Mouse (Mus musculus): ENCODE measurements around the gene Thrb.

Gene Thrb

DNA sequence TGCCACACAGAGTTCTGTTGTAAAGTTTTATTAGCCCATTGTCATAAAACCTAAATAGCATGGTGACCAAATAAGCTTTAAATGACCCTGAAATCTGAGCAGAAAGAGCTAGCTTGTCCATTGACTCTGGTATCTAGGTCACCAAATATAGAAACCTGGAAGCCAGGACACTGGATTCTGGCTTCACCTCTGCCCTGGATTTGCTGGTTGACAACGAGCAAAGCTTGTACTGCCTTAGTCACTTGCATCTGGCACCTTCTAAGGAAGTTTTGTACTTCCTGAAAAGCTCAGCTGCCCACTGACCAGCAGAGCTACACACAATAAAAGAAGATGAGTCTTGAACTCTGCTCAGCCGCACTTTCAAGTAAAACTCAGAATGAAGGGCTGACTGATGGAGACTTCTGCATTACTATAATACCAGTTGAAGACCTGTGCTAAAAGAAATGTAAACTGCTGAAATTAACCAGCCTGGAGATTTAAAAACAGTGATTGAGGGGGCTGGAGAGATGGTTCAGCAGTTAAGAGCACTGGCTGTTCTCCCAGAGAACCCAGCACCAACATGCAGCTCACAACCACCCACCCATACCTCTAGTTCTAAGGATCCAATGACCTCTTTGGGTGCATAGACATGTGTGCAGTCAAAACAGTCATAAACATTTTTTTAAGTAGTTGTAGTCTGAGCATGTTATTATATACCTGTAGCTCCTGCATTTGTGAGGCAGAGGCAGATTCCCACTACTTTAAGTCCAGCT, 369.3 kb downstream of the Thrb start:
- no peak for DNase-seq (ENCODE audit: low read depth, low spot score)

- DNase-seq (ENCODE audit: low read depth, low spot score) = no peak
Measured at GRCm38 (mm10) chr14:18031941-18032340, 371.9 kb downstream of the Thrb start.

- DNase-seq (ENCODE audit: low read depth, low spot score) = no peak
Measured at GRCm38 (mm10) chr14:18036573-18036972, 376.5 kb downstream of the Thrb start.

DNA sequence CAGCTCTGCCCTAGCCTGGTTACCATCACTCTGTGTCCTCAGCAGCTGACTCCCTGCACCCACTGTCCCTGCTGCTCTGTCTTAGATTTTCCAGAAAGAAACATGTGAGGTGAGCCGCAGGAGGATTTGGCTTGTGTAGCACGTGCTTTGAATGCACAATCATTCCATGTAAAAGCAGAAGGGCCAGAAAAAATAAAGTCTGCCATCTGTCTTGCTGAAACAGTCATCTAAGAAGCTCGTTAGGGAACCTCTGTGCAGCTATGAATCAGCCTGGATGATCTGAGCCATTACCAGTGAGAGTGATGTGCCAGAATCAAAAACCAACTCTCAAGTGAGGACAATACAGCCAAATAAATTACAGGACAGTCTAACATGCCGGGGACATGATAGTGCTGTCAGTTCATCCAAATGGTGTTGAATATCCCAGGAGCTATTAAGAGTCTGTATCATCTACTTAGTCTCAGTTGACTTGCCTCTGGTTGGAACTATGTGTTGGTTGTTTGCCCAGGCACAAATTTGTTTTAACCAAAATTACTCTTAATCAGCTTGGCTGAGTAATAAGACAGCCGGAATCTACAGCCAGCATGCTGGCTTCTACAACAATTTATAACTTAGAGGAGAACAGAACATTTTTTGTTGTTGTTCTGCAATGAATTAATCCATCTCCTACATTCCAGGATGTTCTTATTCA, 402.2 kb downstream of the Thrb start:
- DNase-seq (ENCODE audit: low read depth, low spot score) = no peak

Data from CD4-positive, CD25-positive, alpha-beta regulatory T cell, adult 2 months (primary cell).